Mouse (Mus musculus): ENCODE results near the gene Tmem243. TPM values are rescaled to one million over a fixed set of nuclear protein-coding genes. Genes with fewer than 3 reads are reported as not detected.

Tmem243 gene
- total RNA-seq, 2 experiments from 2014 or later: 5.0 to 5.8 TPM

GRCm38 (mm10) chr5:9103958-9104357, 3.5 kb downstream of the Tmem243 start:
- ATAC-seq (replicated peaks; ENCODE audit: low FRiP score, poor library complexity, severe bottlenecking): no peak

- no peak for ATAC-seq (replicated peaks; ENCODE audit: low FRiP score, poor library complexity, severe bottlenecking)
These were observed 6.3 kb downstream of the Tmem243 start for GRCm38 (mm10) chr5:9106806-9107205.

GRCm38 (mm10) chr5:9107296-9108089, 7.0 kb downstream of the Tmem243 start:
- no peak for ATAC-seq (replicated peaks; ENCODE audit: low FRiP score, poor library complexity, severe bottlenecking)

GRCm38 (mm10) chr5:9108490-9108889, 8.0 kb downstream of the Tmem243 start:
- ATAC-seq (replicated peaks; ENCODE audit: low FRiP score, poor library complexity, severe bottlenecking): no peak

GRCm38 (mm10) chr5:9109582-9109981, 9.1 kb downstream of the Tmem243 start:
- no peak for ATAC-seq (replicated peaks; ENCODE audit: low FRiP score, poor library complexity, severe bottlenecking)

- ATAC-seq (replicated peaks; ENCODE audit: low FRiP score, poor library complexity, severe bottlenecking): no peak
These were observed 10.8 kb downstream of the Tmem243 start for GRCm38 (mm10) chr5:9111285-9111684.

- ATAC-seq (replicated peaks; ENCODE audit: low FRiP score, poor library complexity, severe bottlenecking): peak; percentile 70
These were observed 11.3 kb downstream of the Tmem243 start for GRCm38 (mm10) chr5:9111759-9112158.

- no peak for ATAC-seq (replicated peaks; ENCODE audit: low FRiP score, poor library complexity, severe bottlenecking)
These were observed 13.7 kb downstream of the Tmem243 start for GRCm38 (mm10) chr5:9114162-9114561.

GRCm38 (mm10) chr5:9124134-9124533, 23.7 kb downstream of the Tmem243 start:
- no peak for ATAC-seq (replicated peaks; ENCODE audit: low FRiP score, poor library complexity, severe bottlenecking)

- no peak for ATAC-seq (replicated peaks; ENCODE audit: low FRiP score, poor library complexity, severe bottlenecking)
These were observed 28.1 kb downstream of the Tmem243 start for GRCm38 (mm10) chr5:9128566-9128965.

GRCm38 (mm10) chr5:9131786-9132185, 31.3 kb downstream of the Tmem243 start:
- no peak for ATAC-seq (replicated peaks; ENCODE audit: low FRiP score, poor library complexity, severe bottlenecking)

GRCm38 (mm10) chr5:9135588-9135987, 35.1 kb downstream of the Tmem243 start:
- no peak for ATAC-seq (replicated peaks; ENCODE audit: low FRiP score, poor library complexity, severe bottlenecking)

GRCm38 (mm10) chr5:9140724-9141123, 40.3 kb downstream of the Tmem243 start:
- no peak for ATAC-seq (replicated peaks; ENCODE audit: low FRiP score, poor library complexity, severe bottlenecking)

- no peak for ATAC-seq (replicated peaks; ENCODE audit: low FRiP score, poor library complexity, severe bottlenecking)
These were observed 41.9 kb downstream of the Tmem243 start for GRCm38 (mm10) chr5:9142376-9142775.

- no peak for ATAC-seq (replicated peaks; ENCODE audit: low FRiP score, poor library complexity, severe bottlenecking)
These were observed 48.9 kb downstream of the Tmem243 start for GRCm38 (mm10) chr5:9149273-9149850.

- no peak for ATAC-seq (replicated peaks; ENCODE audit: low FRiP score, poor library complexity, severe bottlenecking)
These were observed 56.3 kb downstream of the Tmem243 start for GRCm38 (mm10) chr5:9156746-9157145.

GRCm38 (mm10) chr5:9157336-9157735, 56.9 kb downstream of the Tmem243 start:
- no peak for ATAC-seq (replicated peaks; ENCODE audit: low FRiP score, poor library complexity, severe bottlenecking)

- no peak for ATAC-seq (replicated peaks; ENCODE audit: low FRiP score, poor library complexity, severe bottlenecking)
These were observed 60.5 kb downstream of the Tmem243 start for GRCm38 (mm10) chr5:9160831-9161455.

GRCm38 (mm10) chr5:9161456-9162041, 61.1 kb downstream of the Tmem243 start, which contains the start of gene Dmtf1:
TSS of gene Dmtf1 (minus strand) at chr5:9161776.
- peak; percentile 95 for ATAC-seq (replicated peaks; ENCODE audit: low FRiP score, poor library complexity, severe bottlenecking)

GRCm38 (mm10) chr5:9162088-9162487, 61.6 kb downstream of the Tmem243 start:
- no peak for ATAC-seq (replicated peaks; ENCODE audit: low FRiP score, poor library complexity, severe bottlenecking)

GRCm38 (mm10) chr5:9163411-9163810, 62.9 kb downstream of the Tmem243 start:
- no peak for ATAC-seq (replicated peaks; ENCODE audit: low FRiP score, poor library complexity, severe bottlenecking)
